Mouse (Mus musculus) intestine, embryonic 16.5 days (tissue): ENCODE measurements around the gene Nampt. TPM values are rescaled to one million over a fixed set of nuclear protein-coding genes. Genes with fewer than 3 reads are reported as not detected.

Experiments used
- ATAC-seq: fragments of 200-750 bp; cut with Nextera tagmentation; 2 replicates; pipeline ENCODE4 v1.8.0; 2017; ENCODE audit warnings: moderate TSS enrichment, moderate library complexity
- H3K27ac ChIP-seq: fragments of 300-500 bp; sonication (generic); 2 replicates; pipeline ENCODE4 v1.5.1; 2014; ENCODE audit warnings: mild to moderate bottlenecking, low read length
- H3K27me3 ChIP-seq: fragments of 300-500 bp; sonication (generic); replicated peaks from 2 replicates; pipeline ENCODE4 v1.6.1; 2014; ENCODE audit warnings: low read length, control low read depth, mixed read lengths; ENCODE audit not compliant: control insufficient read depth, insufficient read depth
- H3K36me3 ChIP-seq: fragments of 300-500 bp; sonication (generic); 2 replicates; pipeline ENCODE4 v1.6.1; 2014; ENCODE audit warnings: low read length, control low read depth; ENCODE audit not compliant: control insufficient read depth, insufficient read depth
- H3K4me1 ChIP-seq: fragments of 300-500 bp; sonication (generic); 2 replicates; pipeline ENCODE4 v1.6.1; 2014; ENCODE audit warnings: low read length, control low read depth, mixed read lengths; ENCODE audit not compliant: control insufficient read depth, insufficient read depth
- H3K4me2 ChIP-seq: fragments of 300-500 bp; sonication (generic); 2 replicates; pipeline ENCODE4 v1.6.1; 2014; ENCODE audit warnings: low read depth, low read length, control low read depth
- H3K4me3 ChIP-seq: fragments of 300-500 bp; sonication (generic); 2 replicates; pipeline ENCODE4 v1.5.1; 2014; ENCODE audit warnings: mild to moderate bottlenecking, low read length
- H3K9ac ChIP-seq: fragments of 300-500 bp; sonication (generic); 2 replicates; pipeline ENCODE4 v1.6.1; 2014; ENCODE audit warnings: low read depth, low read length
- H3K9me3 ChIP-seq: fragments of 300-500 bp; sonication (generic); 2 replicates; pipeline ENCODE4 v1.6.1; 2016; ENCODE audit warnings: low read length, control low read depth; ENCODE audit not compliant: control insufficient read depth
- WGBS: fragments of 180-500 bp; shearing (Covaris S2); extraction: QIAGEN DNeasy Blood & Tissue Kit; methylation state at CpG from one replicate; pipeline ENCODE4 v1.1.7; 2014; 5-methylcytosine and 5-hydroxymethylcytosine counted together
- polyA plus RNA-seq: library from polyadenylated mRNA; unstranded; fragments of >200 nt; fragmentation: Nextera tagmentation; extraction: Ambion mirVana; gene quantifications from 2 replicates; pipeline ENCODE4 v1.2.1, GENCODE M21; 2015

Nampt gene
- polyA plus RNA-seq, 1 experiment from 2014 or later: 29.7 TPM

GRCm38 (mm10) chr12:32835235-32835634, 15.9 kb downstream of the Nampt start:
- no peak overlapping the region for H3K4me2 ChIP-seq
- no peak overlapping the region for H3K4me3 ChIP-seq
- no peaks in the 10 kb centered on the region for H3K9me3 ChIP-seq
- ATAC-seq: no peak
- no peaks in the 10 kb centered on the region for H3K27me3 ChIP-seq
- WGBS: 62% methylated on average over 4 of the region's 4 CpGs
- H3K9ac ChIP-seq: no peak overlapping the region
- no peaks in the 10 kb centered on the region for H3K4me1 ChIP-seq
- no peak overlapping the region for H3K27ac ChIP-seq
- H3K36me3 ChIP-seq: peaks cover 3% of the 10 kb centered on the region; the same call in 1 of the 2 replicates

GRCm38 (mm10) chr12:32838406-32838805, 19.1 kb downstream of the Nampt start:
- Histone ChIP-seq H3K27me3 (no peaks in the 10 kb centered on the region), H3K36me3 (peaks cover 8% of the 10 kb centered on the region; the same call in 1 of the 2 replicates), H3K4me3 (no peak overlapping the region), H3K4me2 (no peak overlapping the region), H3K4me1 (no peaks in the 10 kb centered on the region), H3K9me3 (no peaks in the 10 kb centered on the region), H3K27ac (no peak overlapping the region), H3K9ac (no peak overlapping the region)
- 92% methylated on average over 4 of the region's 4 CpGs for WGBS
- ATAC-seq: no peak

DNA sequence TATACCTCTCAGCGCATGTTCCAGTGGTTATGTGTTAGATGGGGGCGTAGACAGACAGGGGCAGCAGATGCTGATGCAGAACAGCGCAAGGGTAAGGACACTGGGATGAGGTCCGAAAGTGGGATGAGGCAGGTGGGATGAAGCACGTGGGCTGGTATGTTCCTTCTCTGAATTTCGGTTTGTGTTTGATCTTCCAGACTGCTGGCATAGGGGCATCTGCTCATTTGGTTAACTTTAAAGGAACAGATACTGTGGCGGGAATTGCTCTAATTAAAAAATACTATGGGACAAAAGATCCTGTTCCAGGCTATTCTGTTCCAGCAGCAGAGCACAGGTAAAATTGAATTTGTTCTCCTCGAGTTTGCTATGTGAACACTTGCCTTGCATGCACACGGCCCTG, 19.6 kb downstream of the Nampt start:
- WGBS: 89% methylated on average over 9 of the region's 9 CpGs
- H3K36me3 ChIP-seq: peaks cover 9% of the 10 kb centered on the region; the same call in 1 of the 2 replicates
- no peak overlapping the region for H3K4me3 ChIP-seq
- ATAC-seq: no peak
- no peaks in the 10 kb centered on the region for H3K4me1 ChIP-seq
- H3K4me2 ChIP-seq: no peak overlapping the region
- H3K27me3 ChIP-seq: no peaks in the 10 kb centered on the region
- H3K9me3 ChIP-seq: no peaks in the 10 kb centered on the region
- no peak overlapping the region for H3K9ac ChIP-seq
- H3K27ac ChIP-seq: no peak overlapping the region

DNA sequence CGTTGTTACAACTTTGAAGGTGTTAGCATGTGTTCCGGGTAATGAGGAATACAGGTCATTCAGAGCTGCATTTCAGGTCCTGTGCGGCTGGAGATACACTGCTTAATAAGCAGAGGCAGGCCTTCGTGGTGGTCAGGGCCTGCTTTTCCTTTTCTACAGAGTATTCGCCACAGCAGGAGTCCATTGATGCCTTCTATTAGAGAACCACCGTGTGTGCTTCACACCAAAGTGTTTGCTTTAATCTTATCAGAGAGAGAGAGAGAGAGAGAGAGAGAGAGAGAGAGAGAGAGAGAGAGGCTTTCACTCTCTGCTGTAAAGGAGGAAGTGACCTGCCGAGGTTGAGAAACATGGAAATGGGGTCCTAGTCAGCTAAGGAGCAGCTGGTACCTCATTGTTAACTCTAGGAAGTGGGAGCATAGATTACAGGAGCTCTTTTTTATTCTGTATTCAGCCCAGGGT, 22.1 kb downstream of the Nampt start:
- Histone ChIP-seq H3K27ac (no peak overlapping the region), H3K4me2 (no peak overlapping the region), H3K4me3 (no peak overlapping the region), H3K9ac (no peak overlapping the region), H3K36me3 (peaks cover 10% of the 10 kb centered on the region; the same call in 1 of the 2 replicates), H3K27me3 (no peaks in the 10 kb centered on the region), H3K4me1 (no peaks in the 10 kb centered on the region), H3K9me3 (no peaks in the 10 kb centered on the region)
- ATAC-seq: no peak
- WGBS: 68% methylated on average over 7 of the region's 7 CpGs

- ATAC-seq: no peak
- Histone ChIP-seq H3K9me3 (no peaks in the 10 kb centered on the region), H3K36me3 (peaks cover 15% of the 10 kb centered on the region; the same call in 1 of the 2 replicates), H3K27me3 (no peaks in the 10 kb centered on the region), H3K27ac (no peak overlapping the region), H3K4me1 (no peaks in the 10 kb centered on the region), H3K9ac (no peak overlapping the region), H3K4me2 (no peak overlapping the region), H3K4me3 (no peak overlapping the region)
- WGBS: 87% methylated on average over 8 of the region's 8 CpGs
Observed at GRCm38 (mm10) chr12:32846325-32846724, 27.0 kb downstream of the Nampt start.

- 0 out of 2 replicates have a peak, but pooled peaks cover 7% of the 10 kb centered on the region for H3K36me3 ChIP-seq
- no peaks in the 10 kb centered on the region for H3K27me3 ChIP-seq
- no peak overlapping the region for H3K4me3 ChIP-seq
- WGBS: 94% methylated on average over 5 of the region's 5 CpGs
- H3K9ac ChIP-seq: no peak overlapping the region
- H3K9me3 ChIP-seq: no peaks in the 10 kb centered on the region
- no peaks in the 10 kb centered on the region for H3K4me1 ChIP-seq
- no peak for ATAC-seq
- H3K27ac ChIP-seq: no peak overlapping the region
- no peak overlapping the region for H3K4me2 ChIP-seq
Observed at GRCm38 (mm10) chr12:32853757-32854156, 34.4 kb downstream of the Nampt start.

DNA sequence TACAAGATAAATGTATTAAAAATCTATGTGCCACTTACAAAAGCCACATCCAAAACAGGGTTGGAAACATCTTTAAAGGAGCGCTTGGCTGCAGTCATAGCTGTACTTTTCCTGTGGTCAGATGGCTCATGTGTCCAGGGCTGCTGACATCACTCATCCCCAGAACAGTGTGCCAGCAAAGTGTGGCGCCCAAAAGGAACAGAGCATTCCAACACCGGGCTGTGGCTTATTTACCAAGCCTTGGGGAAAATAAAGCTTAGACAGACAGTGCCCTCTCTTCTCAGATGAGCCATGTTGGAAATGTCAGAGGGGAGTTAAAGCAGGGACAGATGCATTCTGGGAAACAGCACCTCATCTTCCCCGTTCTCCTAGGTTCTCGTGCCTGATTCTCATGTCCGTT, 35.5 kb downstream of the Nampt start:
- no peak for ATAC-seq
- no peaks in the 10 kb centered on the region for H3K27me3 ChIP-seq
- H3K9me3 ChIP-seq: no peaks in the 10 kb centered on the region
- 76% methylated on average over 6 of the region's 6 CpGs for WGBS
- no peak overlapping the region for H3K4me2 ChIP-seq
- H3K9ac ChIP-seq: no peak overlapping the region
- no peak overlapping the region for H3K27ac ChIP-seq
- H3K4me1 ChIP-seq: no peaks in the 10 kb centered on the region
- H3K36me3 ChIP-seq: 0 out of 2 replicates have a peak, but pooled peaks cover 7% of the 10 kb centered on the region
- no peak overlapping the region for H3K4me3 ChIP-seq

DNA sequence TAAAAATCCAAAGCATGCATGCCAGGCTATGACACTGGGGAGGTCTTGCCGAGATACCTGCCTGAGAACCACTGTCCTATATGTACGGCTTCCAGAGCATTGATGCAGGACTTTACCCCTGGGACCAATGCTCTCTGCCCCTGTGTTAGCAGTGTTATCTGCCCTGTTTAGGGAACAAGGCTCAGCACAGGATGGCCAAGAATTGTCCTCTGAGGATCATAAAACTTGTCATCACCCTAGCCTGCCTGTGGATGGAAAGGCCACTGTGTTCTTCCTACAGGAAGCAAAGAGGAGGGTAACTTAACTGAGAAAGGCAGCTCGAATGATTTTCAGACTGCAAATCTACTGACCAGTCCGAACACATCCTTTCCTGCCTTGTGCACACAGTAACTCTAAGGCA, 36.1 kb downstream of the Nampt start:
- Histone ChIP-seq H3K4me3 (no peak overlapping the region), H3K4me1 (no peaks in the 10 kb centered on the region), H3K27me3 (no peaks in the 10 kb centered on the region), H3K9ac (no peak overlapping the region), H3K36me3 (0 out of 2 replicates have a peak, but pooled peaks cover 4% of the 10 kb centered on the region), H3K27ac (no peak overlapping the region), H3K4me2 (no peak overlapping the region), H3K9me3 (no peaks in the 10 kb centered on the region)
- 80% methylated on average over 4 of the region's 4 CpGs for WGBS
- no peak for ATAC-seq

- WGBS: 81% methylated on average over 14 of the region's 14 CpGs
- Histone ChIP-seq H3K27ac (no peak overlapping the region), H3K4me1 (no peaks in the 10 kb centered on the region), H3K36me3 (0 out of 2 replicates have a peak, but pooled peaks cover 3% of the 10 kb centered on the region), H3K4me3 (no peak overlapping the region), H3K9ac (no peak overlapping the region), H3K9me3 (no peaks in the 10 kb centered on the region), H3K27me3 (no peaks in the 10 kb centered on the region), H3K4me2 (no peak overlapping the region)
- ATAC-seq: no peak
Observed at GRCm38 (mm10) chr12:32856707-32857511, 37.6 kb downstream of the Nampt start.
